In genomic region chr11:117312936-117313335, GRCm38 (mm10) we compare ENCODE assay signal across 8 mouse cellular contexts.
DNase-seq lines count a peak whose midpoint lies in the region; ATAC-seq and TF ChIP-seq lines count a peak whose summit lies in the region.

No protein-coding gene starts in this region.

- 0 out of 2 replicates have a peak, but pooled peaks cover 2% of the 10 kb centered on the region for H3K36me3 ChIP-seq in heart, adult 2 months (ENCODE audit: control insufficient read depth, insufficient read depth, low read length)
- H3K36me3 ChIP-seq in heart, embryonic 15.5 days: no peaks in the 10 kb centered on the region
- H3K36me3 ChIP-seq in midbrain, embryonic 12.5 days: no peaks in the 10 kb centered on the region

- TF ChIP-seq CTCF in heart, adult 2 months (IDR thresholded peaks at IDR 0.05): peak; percentile 90

- ATAC-seq in heart, embryonic 15.5 days (replicated peaks; ENCODE audit: insufficient number of reproducible peaks, insufficient read depth, low FRiP score, low read depth): no peak
- ATAC-seq in midbrain, embryonic 12.5 days (ENCODE audit: low FRiP score, low read depth): no peak

- peak overlapping the region; percentile 25; the same call in 1 of the 2 replicates for H3K4me3 ChIP-seq in heart, adult 2 months
- no peak overlapping the region for H3K4me3 ChIP-seq in heart, embryonic 15.5 days
- H3K4me3 ChIP-seq in midbrain, embryonic 12.5 days: no peak overlapping the region

- H3K79me2 ChIP-seq in heart, adult 2 months (replicated peaks; ENCODE audit: control insufficient read depth, insufficient read depth, low read length): no peaks in the 10 kb centered on the region

- 0 out of 2 replicates have a peak overlapping the region, but pooled peaks have one; percentile 5 for H3K4me2 ChIP-seq in heart, embryonic 15.5 days
- H3K4me2 ChIP-seq in midbrain, embryonic 12.5 days (replicated peaks): no peak overlapping the region

- H3K9me3 ChIP-seq in heart, embryonic 15.5 days (replicated peaks): no peaks in the 10 kb centered on the region
- no peaks in the 10 kb centered on the region for H3K9me3 ChIP-seq in midbrain, embryonic 12.5 days

- peaks cover 80% of the 10 kb centered on the region for H3K4me1 ChIP-seq in heart, adult 2 months (ENCODE audit: control insufficient read depth, insufficient read depth, low read length)
- peaks cover 95% of the 10 kb centered on the region for H3K4me1 ChIP-seq in heart, embryonic 15.5 days (replicated peaks)
- peaks cover 76% of the 10 kb centered on the region for H3K4me1 ChIP-seq in midbrain, embryonic 12.5 days

- H3K27ac ChIP-seq in heart, adult 2 months: peak overlapping the region; percentile 85
- peak overlapping the region; percentile 86 for H3K27ac ChIP-seq in heart, embryonic 15.5 days
- peak overlapping the region; percentile 27 for H3K27ac ChIP-seq in midbrain, embryonic 12.5 days (replicated peaks)

- DNase-seq in heart, adult 2 months: peak; percentile 75 to 79
- DNase-seq in heart, adult 11 months: no peak
- peak; percentile 37 for DNase-seq in brain, adult 2 months (ENCODE audit: low read depth, low spot score)
- peak; percentile 77 to 83 for DNase-seq in kidney, postnatal 4 days
- DNase-seq in thymus, postnatal 4 days: peak; percentile 89
- no peak for DNase-seq in left cerebral cortex, postnatal 4 days

- no peak for TF ChIP-seq POLR2A in heart, adult 2 months (IDR thresholded peaks at IDR 0.05; ENCODE audit: insufficient read depth, low read depth, low read length)

- H3K9ac ChIP-seq in heart, adult 2 months (ENCODE audit: low read depth, low read length): peak overlapping the region; percentile 11; the same call in 1 of the 2 replicates
- 0 out of 2 replicates have a peak overlapping the region, but pooled peaks have one; percentile 4 for H3K9ac ChIP-seq in heart, embryonic 15.5 days
- H3K9ac ChIP-seq in midbrain, embryonic 12.5 days (replicated peaks): 0 out of 2 replicates have a peak overlapping the region, but pooled peaks have one; percentile 4

- H3K27me3 ChIP-seq in heart, adult 2 months (ENCODE audit: control insufficient read depth, insufficient read depth, low read length): no peaks in the 10 kb centered on the region
- no peaks in the 10 kb centered on the region for H3K27me3 ChIP-seq in heart, embryonic 15.5 days
- no peaks in the 10 kb centered on the region for H3K27me3 ChIP-seq in midbrain, embryonic 12.5 days

- intact Hi-C loops in heart, adult 2 months (cut with DNase I): loop anchor here (1.0 to 2.0 kb wide), 4 partner anchors 28 to 75 kb away; no protein-coding TSS in a partner anchor
- intact Hi-C loops in left cerebral cortex, postnatal 4 days (cut with DNase I): no loop called here

- 18% methylated on average over 8 of the region's 8 CpGs for WGBS in heart, adult 2 months
- WGBS in heart, embryonic 15.5 days: 41% methylated on average over 8 of the region's 8 CpGs
- 41% methylated on average over 8 of the region's 8 CpGs for WGBS in midbrain, embryonic 12.5 days

- TF ChIP-seq EP300 in heart, adult 2 months (IDR thresholded peaks at IDR 0.05; ENCODE audit: insufficient read depth, low read depth, low read length): peak; percentile 44

Comparison
In these comparisons a context has a peak if more than half of its experiments do, and no peak if none do; other contexts are left out.
1. DNase-seq: peak in heart, adult 2 months (2 of 2), brain, adult 2 months (single experiment), kidney, postnatal 4 days (2 of 2) and thymus, postnatal 4 days (single experiment); none in heart, adult 11 months (single experiment) and left cerebral cortex, postnatal 4 days (single experiment).
2. H3K27ac ChIP-seq: peak in every context shown above with its lines; median percentile 86 in heart, embryonic 15.5 days; 85 in heart, adult 2 months; 27 in midbrain, embryonic 12.5 days.
3. Peak in every context shown above with its lines, with median percentiles within 50 percentile points of each other: H3K9ac ChIP-seq.